ENCODE assay signal across 20 mouse cellular contexts in the genomic region with DNA sequence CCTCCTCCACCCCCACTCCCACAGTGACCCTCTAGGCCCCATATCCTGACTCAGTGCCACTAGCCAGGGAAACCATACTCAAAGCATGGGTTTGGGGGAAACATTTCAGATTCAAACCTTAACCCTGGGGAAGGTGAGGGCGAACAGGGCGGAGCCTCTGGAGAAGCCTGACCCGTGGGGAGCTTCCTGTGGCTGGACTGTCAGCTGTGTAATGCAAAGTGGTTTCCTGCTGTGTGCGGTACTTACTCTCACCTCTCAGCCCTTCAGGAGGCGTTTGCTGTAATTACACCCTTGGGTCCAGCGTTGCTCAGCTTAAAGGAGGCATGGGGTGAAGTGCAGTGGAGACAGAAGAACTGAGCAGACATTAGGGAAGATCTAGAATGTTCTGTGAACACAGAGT. TPM values are rescaled to one million over a fixed set of nuclear protein-coding genes. Genes with fewer than 3 reads are reported as not detected.
DNase-seq lines count a peak whose midpoint lies in the region; ATAC-seq and TF ChIP-seq lines count a peak whose summit lies in the region.
"Had no signal": no experiment of that assay in that cellular context is flagged by ENCODE, and none has a peak within 500 bp of the region (broad histone marks: within the 10 kb centered on the region; RNA-seq: fewer than 3 reads in every experiment).

No protein-coding gene starts in this region.

- TF ChIP-seq POLR2A in ES-Bruce4 (IDR thresholded peaks at IDR 0.05; ENCODE audit: insufficient read depth, low read length), result no peak

- peak; percentile 56 for DNase-seq in 416B (ENCODE audit: low read depth)
- no peak for DNase-seq in ovary, postnatal 10 days (ENCODE audit: low spot score)
- no peak for DNase-seq in thymus, postnatal 4 days
- DNase-seq: cerebellum, adult 11-12 months; forebrain, postnatal 0 days; gastrocnemius, adult 2 months; heart, postnatal 36 days; kidney, adult 11 months; layer of hippocampus, postnatal 36 days; left cerebral cortex, postnatal 4 days; liver, embryonic 13.5 days; right cerebral cortex, postnatal 14 days had no signal

- no peaks in the 10 kb centered on the region for H3K27me3 ChIP-seq in intestine, embryonic 16.5 days (replicated peaks; ENCODE audit: control insufficient read depth, insufficient read depth, low read length)
- H3K27me3 ChIP-seq in intestine, embryonic 15.5 days (replicated peaks), result no peaks in the 10 kb centered on the region
- H3K27me3 ChIP-seq in ES-Bruce4 (ENCODE audit: control insufficient read depth, insufficient read depth, low read length, poor library complexity, severe bottlenecking), result no peaks in the 10 kb centered on the region
- H3K27me3 ChIP-seq: liver, embryonic 13.5 days; stomach, embryonic 15.5 days had no signal

- TF ChIP-seq CTCF in ES-Bruce4 (IDR thresholded peaks at IDR 0.05; ENCODE audit: low read depth, low read length), result no peak

- TF ChIP-seq EP300 in ES-Bruce4 (IDR thresholded peaks at IDR 0.05; ENCODE audit: insufficient read depth, low read depth, low read length), result peak; percentile 94

- H3K36me3 ChIP-seq in intestine, embryonic 16.5 days (ENCODE audit: control insufficient read depth, insufficient read depth, low read length), result no peaks in the 10 kb centered on the region
- H3K36me3 ChIP-seq in intestine, embryonic 15.5 days, result no peaks in the 10 kb centered on the region
- H3K36me3 ChIP-seq in ES-Bruce4 (ENCODE audit: control insufficient read depth, insufficient read depth, low read length, poor library complexity, severe bottlenecking), result no peaks in the 10 kb centered on the region
- H3K36me3 ChIP-seq: liver, embryonic 13.5 days; stomach, embryonic 15.5 days had no signal

- H3K4me1 ChIP-seq in intestine, embryonic 16.5 days (ENCODE audit: control insufficient read depth, insufficient read depth, low read length), result no peaks in the 10 kb centered on the region
- no peaks in the 10 kb centered on the region for H3K4me1 ChIP-seq in intestine, embryonic 15.5 days (replicated peaks)
- H3K4me1 ChIP-seq in ES-Bruce4 (ENCODE audit: control insufficient read depth, insufficient read depth, low read length), result peaks cover 6% of the 10 kb centered on the region
- H3K4me1 ChIP-seq: liver, embryonic 13.5 days; stomach, embryonic 15.5 days had no signal

- 23% methylated on average over 6 of the region's 6 CpGs for WGBS in intestine, embryonic 16.5 days
- 23% methylated on average over 6 of the region's 6 CpGs for WGBS in intestine, embryonic 15.5 days

- H3K9me3 ChIP-seq in intestine, embryonic 16.5 days (ENCODE audit: control insufficient read depth, low read length), result no peaks in the 10 kb centered on the region
- H3K9me3 ChIP-seq in intestine, embryonic 15.5 days, result no peaks in the 10 kb centered on the region
- no peaks in the 10 kb centered on the region for H3K9me3 ChIP-seq in ES-Bruce4 (replicated peaks; ENCODE audit: control insufficient read depth, insufficient read depth, low read length, poor library complexity, severe bottlenecking)
- H3K9me3 ChIP-seq: liver, embryonic 13.5 days; stomach, embryonic 15.5 days had no signal

- no peak overlapping the region for H3K9ac ChIP-seq in intestine, embryonic 16.5 days (ENCODE audit: low read depth, low read length)
- H3K9ac ChIP-seq in intestine, embryonic 15.5 days, result no peak overlapping the region
- H3K9ac ChIP-seq in ES-Bruce4 (ENCODE audit: low read depth, poor library complexity, severe bottlenecking), result no peak overlapping the region
- H3K9ac ChIP-seq: forebrain, postnatal 0 days; liver, embryonic 13.5 days; stomach, embryonic 15.5 days had no signal

- H3K4me2 ChIP-seq in intestine, embryonic 16.5 days (ENCODE audit: low read depth, low read length), result no peak overlapping the region
- H3K4me2 ChIP-seq in intestine, embryonic 15.5 days (replicated peaks), result no peak overlapping the region
- H3K4me2 ChIP-seq: heart, embryonic 11.5 days; liver, embryonic 13.5 days; stomach, embryonic 15.5 days had no signal

- no peak overlapping the region for H3K4me3 ChIP-seq in intestine, embryonic 16.5 days (ENCODE audit: low read length)
- H3K4me3 ChIP-seq in intestine, embryonic 15.5 days (replicated peaks), result no peak overlapping the region
- no peak overlapping the region for H3K4me3 ChIP-seq in ES-Bruce4 (ENCODE audit: low read depth, low read length)
- H3K4me3 ChIP-seq: erythroblast, embryonic 14.5 days; gastrocnemius, adult 2 months; liver, embryonic 13.5 days; stomach, embryonic 15.5 days had no signal

- ATAC-seq in intestine, embryonic 16.5 days, result 0 out of 2 replicates have a peak, but pooled peaks have one; percentile 44
- ATAC-seq in intestine, embryonic 15.5 days, result no peak
- peak; percentile 76 for ATAC-seq in granulocyte monocyte progenitor cell, adult 5-6 weeks (replicated peaks; ENCODE audit: poor library complexity, severe bottlenecking)
- ATAC-seq: CD4-positive, CD25-positive, alpha-beta regulatory T cell, adult 4 months; forebrain, postnatal 0 days had no signal

- H3K27ac ChIP-seq in intestine, embryonic 16.5 days (ENCODE audit: low read length), result no peak overlapping the region
- no peak overlapping the region for H3K27ac ChIP-seq in intestine, embryonic 15.5 days
- H3K27ac ChIP-seq in ES-Bruce4 (ENCODE audit: insufficient read depth, low read length), result no peak overlapping the region
- H3K27ac ChIP-seq: gastrocnemius, adult 2 months; liver, embryonic 13.5 days; stomach, embryonic 15.5 days had no signal

RNA-seq across cellular contexts. Expression of a gene that starts 41.8 kb away (rescaled TPM):
- polyA plus RNA-seq in intestine, embryonic 16.5 days (2015; fragmentation: Nextera tagmentation; extraction: Ambion mirVana), result 5.0 and 5.6 TPM in 2 replicates
- polyA plus RNA-seq in intestine, embryonic 15.5 days (2015; fragmentation: Nextera tagmentation; extraction: Ambion mirVana), result 6.3 and 6.4 TPM in 2 replicates
- polyA plus RNA-seq in ES-Bruce4 (2011; ENCODE audit: insufficient read depth, insufficient read length, low read depth, missing spikeins), result 19.9 and 21.2 TPM in 2 replicates
- total RNA-seq in granulocyte monocyte progenitor cell, adult 5-6 weeks (2014; fragmentation: Nextera tagmentation), result 10.2 and 16.0 TPM in 2 replicates
- total RNA-seq in granulocyte monocyte progenitor cell, adult 5-6 weeks (2017), result 13.8 and 16.2 TPM in 2 replicates

RNA-seq across cellular contexts. Expression of a gene that starts 57.0 kb away (rescaled TPM):
- polyA plus RNA-seq in intestine, embryonic 16.5 days (2015; fragmentation: Nextera tagmentation; extraction: Ambion mirVana), result 1.6 and 2.3 TPM in 2 replicates
- 2.2 and 2.5 TPM in 2 replicates for polyA plus RNA-seq in intestine, embryonic 15.5 days (2015; fragmentation: Nextera tagmentation; extraction: Ambion mirVana)
- 0.46 and 0.85 TPM in 2 replicates for polyA plus RNA-seq in ES-Bruce4 (2011; ENCODE audit: insufficient read depth, insufficient read length, low read depth, missing spikeins)
- not detected in 2 replicates for total RNA-seq in granulocyte monocyte progenitor cell, adult 5-6 weeks (2014; fragmentation: Nextera tagmentation)
- total RNA-seq in granulocyte monocyte progenitor cell, adult 5-6 weeks (2017), result 0.26 TPM in 1 of 2 replicates, not detected in the other
- polyA plus RNA-seq: CD4-positive, CD25-positive, alpha-beta regulatory T cell, adult 4 months; erythroblast, embryonic 14.5 days had no signal
